Mouse (Mus musculus): ENCODE data around the gene Gm27021. TPM values are rescaled to one million over a fixed set of nuclear protein-coding genes. Genes with fewer than 3 reads are reported as not detected.

Gm27021 gene
- polyA plus RNA-seq, 1 experiment from 2014 or later = 2.4 TPM

GRCm38 (mm10) chr8:120692934-120693333 lies 25.1 kb upstream of the Gm27021 start:
- peaks cover 40% of the 10 kb centered on the region for H3K4me1 ChIP-seq (ENCODE audit: control insufficient read depth, insufficient read depth, low read length)
- no peak overlapping the region for H3K4me3 ChIP-seq (ENCODE audit: low read depth, low read length)
- no peaks in the 10 kb centered on the region for H3K9me3 ChIP-seq (ENCODE audit: control insufficient read depth, low read depth, low read length)
- 53% methylated on average over 4 of the region's 4 CpGs for WGBS
- H3K4me2 ChIP-seq (replicated peaks; ENCODE audit: low read depth, low read length) = no peak overlapping the region
- H3K36me3 ChIP-seq (ENCODE audit: control insufficient read depth, insufficient read depth, low read length) = no peaks in the 10 kb centered on the region
- no peak overlapping the region; the same call in 1 of the 2 replicates for H3K27ac ChIP-seq (ENCODE audit: low read length)
- H3K9ac ChIP-seq (replicated peaks; ENCODE audit: low read depth, low read length) = no peak overlapping the region
- H3K27me3 ChIP-seq (ENCODE audit: control insufficient read depth, insufficient read depth, low read length) = no peaks in the 10 kb centered on the region
- no peak for ATAC-seq (ENCODE audit: insufficient number of reproducible peaks, insufficient read depth, low FRiP score, low read depth)

- H3K9ac ChIP-seq (replicated peaks; ENCODE audit: low read depth, low read length) = no peak overlapping the region
- H3K4me3 ChIP-seq (ENCODE audit: low read depth, low read length) = no peak overlapping the region
- H3K4me2 ChIP-seq (replicated peaks; ENCODE audit: low read depth, low read length) = no peak overlapping the region
- H3K36me3 ChIP-seq (ENCODE audit: control insufficient read depth, insufficient read depth, low read length) = no peaks in the 10 kb centered on the region
- 88% methylated on average over 7 of the region's 7 CpGs for WGBS
- H3K4me1 ChIP-seq (ENCODE audit: control insufficient read depth, insufficient read depth, low read length) = peaks cover 18% of the 10 kb centered on the region
- ATAC-seq (ENCODE audit: insufficient number of reproducible peaks, insufficient read depth, low FRiP score, low read depth) = no peak
- no peak overlapping the region for H3K27ac ChIP-seq (ENCODE audit: low read length)
- no peaks in the 10 kb centered on the region for H3K9me3 ChIP-seq (ENCODE audit: control insufficient read depth, low read depth, low read length)
- no peaks in the 10 kb centered on the region for H3K27me3 ChIP-seq (ENCODE audit: control insufficient read depth, insufficient read depth, low read length)
Measured at GRCm38 (mm10) chr8:120688511-120688910, 20.6 kb upstream of the Gm27021 start.

- 53% methylated on average over 8 of the region's 8 CpGs for WGBS
- no peaks in the 10 kb centered on the region for H3K36me3 ChIP-seq (ENCODE audit: control insufficient read depth, insufficient read depth, low read length)
- no peak overlapping the region for H3K4me3 ChIP-seq (ENCODE audit: low read depth, low read length)
- no peak overlapping the region for H3K9ac ChIP-seq (replicated peaks; ENCODE audit: low read depth, low read length)
- ATAC-seq (ENCODE audit: insufficient number of reproducible peaks, insufficient read depth, low FRiP score, low read depth) = no peak
- H3K4me1 ChIP-seq (ENCODE audit: control insufficient read depth, insufficient read depth, low read length) = peaks cover 17% of the 10 kb centered on the region
- no peaks in the 10 kb centered on the region for H3K9me3 ChIP-seq (ENCODE audit: control insufficient read depth, low read depth, low read length)
- no peak overlapping the region for H3K4me2 ChIP-seq (replicated peaks; ENCODE audit: low read depth, low read length)
- no peaks in the 10 kb centered on the region for H3K27me3 ChIP-seq (ENCODE audit: control insufficient read depth, insufficient read depth, low read length)
- H3K27ac ChIP-seq (ENCODE audit: low read length) = no peak overlapping the region
Measured at GRCm38 (mm10) chr8:120687786-120688185, 19.9 kb upstream of the Gm27021 start.

- no peak overlapping the region for H3K27ac ChIP-seq (ENCODE audit: low read length)
- H3K27me3 ChIP-seq (ENCODE audit: control insufficient read depth, insufficient read depth, low read length) = no peaks in the 10 kb centered on the region
- H3K9me3 ChIP-seq (ENCODE audit: control insufficient read depth, low read depth, low read length) = no peaks in the 10 kb centered on the region
- ATAC-seq (ENCODE audit: insufficient number of reproducible peaks, insufficient read depth, low FRiP score, low read depth) = no peak
- no peak overlapping the region for H3K9ac ChIP-seq (replicated peaks; ENCODE audit: low read depth, low read length)
- no peak overlapping the region for H3K4me2 ChIP-seq (replicated peaks; ENCODE audit: low read depth, low read length)
- no peaks in the 10 kb centered on the region for H3K36me3 ChIP-seq (ENCODE audit: control insufficient read depth, insufficient read depth, low read length)
- 83% methylated on average over 5 of the region's 5 CpGs for WGBS
- H3K4me3 ChIP-seq (ENCODE audit: low read depth, low read length) = no peak overlapping the region
- H3K4me1 ChIP-seq (ENCODE audit: control insufficient read depth, insufficient read depth, low read length) = peaks cover 14% of the 10 kb centered on the region
Measured at GRCm38 (mm10) chr8:120686576-120686975, 18.7 kb upstream of the Gm27021 start.

GRCm38 (mm10) chr8:120686051-120686450 lies 18.2 kb upstream of the Gm27021 start:
- no peak for ATAC-seq (ENCODE audit: insufficient number of reproducible peaks, insufficient read depth, low FRiP score, low read depth)

GRCm38 (mm10) chr8:120685591-120685990 lies 17.7 kb upstream of the Gm27021 start:
- WGBS = 84% methylated on average over 8 of the region's 8 CpGs
- no peaks in the 10 kb centered on the region for H3K36me3 ChIP-seq (ENCODE audit: control insufficient read depth, insufficient read depth, low read length)
- peaks cover 14% of the 10 kb centered on the region for H3K4me1 ChIP-seq (ENCODE audit: control insufficient read depth, insufficient read depth, low read length)
- H3K27me3 ChIP-seq (ENCODE audit: control insufficient read depth, insufficient read depth, low read length) = no peaks in the 10 kb centered on the region
- H3K27ac ChIP-seq (ENCODE audit: low read length) = peak overlapping the region; percentile 78
- ATAC-seq (ENCODE audit: insufficient number of reproducible peaks, insufficient read depth, low FRiP score, low read depth) = no peak
- no peak overlapping the region for H3K4me2 ChIP-seq (replicated peaks; ENCODE audit: low read depth, low read length)
- no peaks in the 10 kb centered on the region for H3K9me3 ChIP-seq (ENCODE audit: control insufficient read depth, low read depth, low read length)
- H3K4me3 ChIP-seq (ENCODE audit: low read depth, low read length) = no peak overlapping the region
- H3K9ac ChIP-seq (replicated peaks; ENCODE audit: low read depth, low read length) = no peak overlapping the region

More at GRCm38 (mm10) chr8:120686051-120686450, 18.2 kb upstream of the Gm27021 start:
- H3K9ac ChIP-seq (replicated peaks; ENCODE audit: low read depth, low read length) = no peak overlapping the region
- no peaks in the 10 kb centered on the region for H3K36me3 ChIP-seq (ENCODE audit: control insufficient read depth, insufficient read depth, low read length)
- peaks cover 14% of the 10 kb centered on the region for H3K4me1 ChIP-seq (ENCODE audit: control insufficient read depth, insufficient read depth, low read length)
- peak overlapping the region; percentile 78; the same call in 1 of the 2 replicates for H3K27ac ChIP-seq (ENCODE audit: low read length)
- H3K27me3 ChIP-seq (ENCODE audit: control insufficient read depth, insufficient read depth, low read length) = no peaks in the 10 kb centered on the region
- 88% methylated on average over 13 of the region's 13 CpGs for WGBS
- H3K4me3 ChIP-seq (ENCODE audit: low read depth, low read length) = no peak overlapping the region
- H3K4me2 ChIP-seq (replicated peaks; ENCODE audit: low read depth, low read length) = no peak overlapping the region
- no peaks in the 10 kb centered on the region for H3K9me3 ChIP-seq (ENCODE audit: control insufficient read depth, low read depth, low read length)

- H3K4me2 ChIP-seq (replicated peaks; ENCODE audit: low read depth, low read length) = no peak overlapping the region
- no peaks in the 10 kb centered on the region for H3K36me3 ChIP-seq (ENCODE audit: control insufficient read depth, insufficient read depth, low read length)
- H3K9me3 ChIP-seq (ENCODE audit: control insufficient read depth, low read depth, low read length) = no peaks in the 10 kb centered on the region
- ATAC-seq (ENCODE audit: insufficient number of reproducible peaks, insufficient read depth, low FRiP score, low read depth) = peak; percentile 70
- peak overlapping the region; percentile 78 for H3K27ac ChIP-seq (ENCODE audit: low read length)
- no peaks in the 10 kb centered on the region for H3K27me3 ChIP-seq (ENCODE audit: control insufficient read depth, insufficient read depth, low read length)
- H3K4me1 ChIP-seq (ENCODE audit: control insufficient read depth, insufficient read depth, low read length) = peaks cover 14% of the 10 kb centered on the region
- WGBS = 42% methylated on average over 5 of the region's 5 CpGs
- H3K9ac ChIP-seq (replicated peaks; ENCODE audit: low read depth, low read length) = no peak overlapping the region
- no peak overlapping the region for H3K4me3 ChIP-seq (ENCODE audit: low read depth, low read length)
Measured at GRCm38 (mm10) chr8:120685097-120685496, 17.2 kb upstream of the Gm27021 start.

GRCm38 (mm10) chr8:120684082-120684481 lies 16.2 kb upstream of the Gm27021 start:
- H3K9ac ChIP-seq (replicated peaks; ENCODE audit: low read depth, low read length) = no peak overlapping the region
- no peaks in the 10 kb centered on the region for H3K9me3 ChIP-seq (ENCODE audit: control insufficient read depth, low read depth, low read length)
- H3K27me3 ChIP-seq (ENCODE audit: control insufficient read depth, insufficient read depth, low read length) = no peaks in the 10 kb centered on the region
- H3K4me2 ChIP-seq (replicated peaks; ENCODE audit: low read depth, low read length) = no peak overlapping the region
- no peak for ATAC-seq (ENCODE audit: insufficient number of reproducible peaks, insufficient read depth, low FRiP score, low read depth)
- no peaks in the 10 kb centered on the region for H3K36me3 ChIP-seq (ENCODE audit: control insufficient read depth, insufficient read depth, low read length)
- H3K27ac ChIP-seq (ENCODE audit: low read length) = peak overlapping the region; percentile 41; the same call in 1 of the 2 replicates
- peaks cover 14% of the 10 kb centered on the region for H3K4me1 ChIP-seq (ENCODE audit: control insufficient read depth, insufficient read depth, low read length)
- WGBS = 71% methylated on average over 5 of the region's 5 CpGs
- no peak overlapping the region for H3K4me3 ChIP-seq (ENCODE audit: low read depth, low read length)

- Histone ChIP-seq H3K4me3 (ENCODE audit: low read depth, low read length) (no peak overlapping the region), H3K27me3 (ENCODE audit: control insufficient read depth, insufficient read depth, low read length) (no peaks in the 10 kb centered on the region), H3K9me3 (ENCODE audit: control insufficient read depth, low read depth, low read length) (no peaks in the 10 kb centered on the region), H3K27ac (ENCODE audit: low read length) (no peak overlapping the region), H3K4me2 (replicated peaks; ENCODE audit: low read depth, low read length) (no peak overlapping the region), H3K9ac (replicated peaks; ENCODE audit: low read depth, low read length) (no peak overlapping the region), H3K4me1 (ENCODE audit: control insufficient read depth, insufficient read depth, low read length) (peaks cover 14% of the 10 kb centered on the region), H3K36me3 (ENCODE audit: control insufficient read depth, insufficient read depth, low read length) (no peaks in the 10 kb centered on the region)
- ATAC-seq (ENCODE audit: insufficient number of reproducible peaks, insufficient read depth, low FRiP score, low read depth) = no peak
- 12% methylated on average over 10 of the region's 10 CpGs for WGBS
Measured at GRCm38 (mm10) chr8:120683602-120684001, 15.7 kb upstream of the Gm27021 start.
